Mouse (Mus musculus): Measurements from ENCODE around the gene Cacna2d3.

GRCm38 (mm10) chr14:29243516-29243915, 478.1 kb downstream of the Cacna2d3 start:
- TF ChIP-seq CTCF (IDR thresholded peaks at IDR 0.05; ENCODE audit: low read depth) (no peak), EP300 (IDR thresholded peaks at IDR 0.05; ENCODE audit: low read depth) (no peak)

Measured in liver, postnatal 0 days (tissue).